Mouse (Mus musculus): ENCODE data around the gene Pld6. TPM values are rescaled to one million over a fixed set of nuclear protein-coding genes. Genes with fewer than 3 reads are reported as not detected.
"Not testable (repeated sequence)": the region's sequence is repeated elsewhere in the genome, so short reads cannot be mapped to it uniquely, and the experiment has no call there.

The Pld6 gene
- polyA plus RNA-seq, 1 experiment from 2014 or later: 7.3 TPM

DNA sequence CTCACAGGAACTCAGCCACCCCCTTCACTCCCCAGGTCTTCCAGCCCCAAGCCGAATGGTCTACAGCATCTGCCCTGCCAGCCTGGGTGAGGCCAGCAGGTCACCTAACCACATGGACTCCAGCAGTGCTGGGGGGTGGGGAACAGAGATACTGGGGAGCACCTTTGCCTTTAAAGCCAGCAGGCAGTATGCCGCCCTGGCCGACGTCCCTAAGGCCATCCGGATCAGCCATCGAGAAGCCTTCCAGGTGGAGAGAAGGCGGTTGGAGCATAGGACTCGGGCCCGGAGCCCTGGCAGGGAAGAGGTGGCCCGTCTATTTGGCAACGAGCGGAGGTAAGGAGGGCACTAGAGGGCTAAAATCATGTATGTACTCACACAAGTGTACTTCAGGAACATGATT is 50.2 kb downstream of the Pld6 start:
- Histone ChIP-seq H3K27me3 (replicated peaks; ENCODE audit: insufficient read depth, low read length) (no peaks in the 10 kb centered on the region), H3K4me2 (replicated peaks; ENCODE audit: low read depth, low read length) (no peak overlapping the region), H3K36me3 (ENCODE audit: insufficient read depth, low read length) (peaks cover 43% of the 10 kb centered on the region; the same call in 1 of the 2 replicates), H3K9me3 (ENCODE audit: low read length) (no peaks in the 10 kb centered on the region), H3K4me1 (ENCODE audit: insufficient read depth, low read depth, low read length) (peaks cover 3% of the 10 kb centered on the region; the same call in 1 of the 2 replicates), H3K4me3 (ENCODE audit: low read depth, low read length) (no peak overlapping the region), H3K27ac (ENCODE audit: low read length) (no peak overlapping the region), H3K9ac (replicated peaks; ENCODE audit: low read depth) (no peak overlapping the region)
- WGBS: 76% methylated on average over 12 of the region's 12 CpGs
- ATAC-seq: no peak
- DNase-seq (ENCODE audit: low spot score): peak; percentile 49
- no peak for TF ChIP-seq EP300 (IDR thresholded peaks at IDR 0.05)
- TF ChIP-seq CTCF (IDR thresholded peaks at IDR 0.05): no peak

DNA sequence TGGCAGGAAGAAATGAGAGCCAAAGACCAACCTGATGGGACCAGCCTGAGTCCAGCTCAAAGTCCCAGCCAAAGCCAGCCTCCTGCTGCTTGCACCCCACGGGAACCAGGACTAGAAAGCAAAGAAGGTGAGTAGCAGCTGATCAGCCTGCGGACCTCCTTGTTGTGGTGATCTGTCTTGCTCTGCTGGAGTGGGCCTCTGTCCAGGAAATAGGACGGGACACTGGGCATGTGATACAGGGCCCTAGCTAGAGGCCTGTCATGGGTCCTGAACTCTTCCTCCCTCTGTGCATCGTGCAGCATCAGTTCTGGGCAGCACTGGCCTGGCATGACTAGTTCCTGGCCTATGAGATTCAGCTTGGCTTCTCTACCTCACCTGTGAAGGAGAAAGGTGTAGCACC is 51.5 kb downstream of the Pld6 start:
- not testable (repeated sequence) for DNase-seq (ENCODE audit: low spot score); H3K27ac ChIP-seq (ENCODE audit: low read length); H3K4me3 ChIP-seq (ENCODE audit: low read depth, low read length); H3K9ac ChIP-seq (replicated peaks; ENCODE audit: low read depth); H3K27me3 ChIP-seq (replicated peaks; ENCODE audit: insufficient read depth, low read length); ATAC-seq; H3K4me2 ChIP-seq (replicated peaks; ENCODE audit: low read depth, low read length); H3K4me1 ChIP-seq (ENCODE audit: insufficient read depth, low read depth, low read length); H3K9me3 ChIP-seq (ENCODE audit: low read length)
- H3K36me3 ChIP-seq (ENCODE audit: insufficient read depth, low read length): peaks cover 30% of the 10 kb centered on the region; the same call in 1 of the 2 replicates
- 88% methylated on average over 4 of the region's 4 CpGs for WGBS

DNA sequence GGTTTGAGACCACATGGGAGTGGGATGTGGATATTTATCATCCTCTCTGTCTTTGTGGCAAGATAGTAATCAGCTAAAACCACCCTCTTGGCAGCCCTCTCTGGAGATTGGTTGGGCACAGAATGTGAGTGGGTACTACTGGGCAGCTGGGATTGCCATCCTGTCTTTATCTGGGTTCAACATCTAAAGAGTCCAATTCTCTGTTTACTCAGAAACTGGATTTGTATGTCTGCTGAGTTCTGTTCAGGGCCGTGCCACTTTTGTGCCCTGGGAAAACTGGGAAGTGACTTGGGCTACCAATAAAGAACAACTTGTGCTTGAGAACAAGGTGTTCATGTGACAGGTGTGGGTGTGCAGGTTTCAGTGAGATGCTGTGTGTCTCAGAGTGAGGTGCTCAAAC is 53.1 kb downstream of the Pld6 start:
- Histone ChIP-seq H3K27me3 (replicated peaks; ENCODE audit: insufficient read depth, low read length) (no peaks in the 10 kb centered on the region), H3K9me3 (ENCODE audit: low read length) (no peaks in the 10 kb centered on the region), H3K4me2 (replicated peaks; ENCODE audit: low read depth, low read length) (no peak overlapping the region), H3K36me3 (ENCODE audit: insufficient read depth, low read length) (peaks cover 31% of the 10 kb centered on the region; the same call in 1 of the 2 replicates), H3K27ac (ENCODE audit: low read length) (0 out of 2 replicates have a peak overlapping the region, but pooled peaks have one; percentile 15), H3K4me1 (ENCODE audit: insufficient read depth, low read depth, low read length) (peaks cover 10% of the 10 kb centered on the region; the same call in 1 of the 2 replicates), H3K9ac (replicated peaks; ENCODE audit: low read depth) (no peak overlapping the region), H3K4me3 (ENCODE audit: low read depth, low read length) (no peak overlapping the region)
- WGBS: 38% methylated on average over 1 of the region's 1 CpGs
- no peak for TF ChIP-seq CTCF (IDR thresholded peaks at IDR 0.05)
- TF ChIP-seq EP300 (IDR thresholded peaks at IDR 0.05): no peak
- DNase-seq (ENCODE audit: low spot score) (no peak), ATAC-seq (no peak)

Other genes starting within 250 kb of the Pld6 start
- 0.74 and 1.5 TPM in 2 replicates for gene Nlrp3, start 246.1 kb downstream of the Pld6 start, polyA plus RNA-seq (2015; fragmentation: Nextera tagmentation; extraction: Ambion mirVana)
- gene Olfr222, start 211.4 kb downstream of the Pld6 start, polyA plus RNA-seq (2015; fragmentation: Nextera tagmentation; extraction: Ambion mirVana): not detected in 2 replicates
- gene Olfr223, start 194.4 kb downstream of the Pld6 start, polyA plus RNA-seq (2015; fragmentation: Nextera tagmentation; extraction: Ambion mirVana): not detected in 2 replicates
- gene Mprip, start 126.3 kb downstream of the Pld6 start, polyA plus RNA-seq (2015; fragmentation: Nextera tagmentation; extraction: Ambion mirVana): 88.0 and 114 TPM in 2 replicates
- 55.8 and 57.4 TPM in 2 replicates for gene Flcn, start 22.4 kb upstream of the Pld6 start, polyA plus RNA-seq (2015; fragmentation: Nextera tagmentation; extraction: Ambion mirVana)
- 25.7 and 28.5 TPM in 2 replicates for gene Nt5m, start 51.8 kb upstream of the Pld6 start, polyA plus RNA-seq (2015; fragmentation: Nextera tagmentation; extraction: Ambion mirVana)
- gene Cops3, start 52.2 kb upstream of the Pld6 start, polyA plus RNA-seq (2015; fragmentation: Nextera tagmentation; extraction: Ambion mirVana): 94.2 and 95.6 TPM in 2 replicates
- 29.0 and 31.3 TPM in 2 replicates for gene Med9, start 160.6 kb upstream of the Pld6 start, polyA plus RNA-seq (2015; fragmentation: Nextera tagmentation; extraction: Ambion mirVana)
- 3.3 and 4.0 TPM in 2 replicates for gene Rasd1, start 177.3 kb upstream of the Pld6 start, polyA plus RNA-seq (2015; fragmentation: Nextera tagmentation; extraction: Ambion mirVana)